Mouse (Mus musculus) splenic B cell, adult 2 months (primary cell): ENCODE results near the gene 1700030K09Rik.

Experiments
- DNase-seq: peaks from one replicate; pipeline ENCODE4 v3.0.0-alpha.2; 2011; ENCODE audit warnings: low read depth, low spot score
- H3K27me3 ChIP-seq: 2 replicates; pipeline ENCODE4 v1.6.1; 2012; ENCODE audit warnings: mild to moderate bottlenecking, low read length, moderate library complexity, mixed read lengths; ENCODE audit not compliant: control insufficient read depth, poor library complexity, insufficient read depth, severe bottlenecking
- H3K36me3 ChIP-seq: 2 replicates; pipeline ENCODE4 v1.6.1; 2012; ENCODE audit warnings: mild to moderate bottlenecking, low read length, moderate library complexity, mixed read lengths; ENCODE audit not compliant: control insufficient read depth, poor library complexity, insufficient read depth, severe bottlenecking

The 1700030K09Rik gene

DNA sequence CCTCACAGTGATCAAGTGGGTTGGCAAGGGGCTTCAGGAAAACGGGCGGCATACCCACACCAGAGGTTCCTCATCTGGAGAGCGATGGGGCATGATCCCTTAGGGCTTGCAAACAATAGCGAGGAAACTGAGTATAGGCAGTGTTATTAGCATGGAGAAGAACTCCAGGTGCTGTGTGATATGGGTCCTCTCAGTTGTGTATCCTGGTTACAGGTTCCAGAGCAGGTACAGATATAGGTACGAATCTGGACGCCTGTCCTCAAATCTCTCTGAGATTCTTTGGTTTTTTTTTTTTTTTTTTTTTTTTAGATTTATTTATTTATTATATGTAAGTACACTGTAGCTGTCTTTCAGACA, 292 bp downstream of the 1700030K09Rik start:
- no peaks in the 10 kb centered on the region for H3K27me3 ChIP-seq

DNA sequence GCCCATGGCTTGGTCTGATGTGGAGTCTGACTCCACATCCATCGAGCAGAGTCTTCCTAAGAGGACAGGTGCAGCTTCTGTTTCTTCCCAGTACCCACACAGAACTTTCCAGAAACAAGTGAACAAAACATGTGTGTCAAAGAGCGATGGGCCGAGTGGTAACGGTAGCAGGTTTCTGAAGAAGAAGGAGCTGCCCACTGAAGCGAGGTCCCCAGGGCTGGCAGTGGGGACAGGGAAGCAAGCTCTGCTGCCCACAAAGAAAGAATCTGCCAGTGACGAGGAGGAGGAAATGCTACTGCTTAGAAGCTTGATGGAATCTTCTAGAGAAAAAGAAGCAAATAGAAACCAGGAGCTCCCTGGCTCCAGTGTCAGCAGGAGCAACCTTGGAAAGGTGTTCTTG, 1.4 kb downstream of the 1700030K09Rik start:
- peak; percentile 90 for DNase-seq
- H3K27me3 ChIP-seq: no peaks in the 10 kb centered on the region

More for the DNA sequence above, 292 bp downstream of the 1700030K09Rik start:
- no peaks in the 10 kb centered on the region; the same call in 1 of the 2 replicates for H3K36me3 ChIP-seq
- DNase-seq: no peak

DNA sequence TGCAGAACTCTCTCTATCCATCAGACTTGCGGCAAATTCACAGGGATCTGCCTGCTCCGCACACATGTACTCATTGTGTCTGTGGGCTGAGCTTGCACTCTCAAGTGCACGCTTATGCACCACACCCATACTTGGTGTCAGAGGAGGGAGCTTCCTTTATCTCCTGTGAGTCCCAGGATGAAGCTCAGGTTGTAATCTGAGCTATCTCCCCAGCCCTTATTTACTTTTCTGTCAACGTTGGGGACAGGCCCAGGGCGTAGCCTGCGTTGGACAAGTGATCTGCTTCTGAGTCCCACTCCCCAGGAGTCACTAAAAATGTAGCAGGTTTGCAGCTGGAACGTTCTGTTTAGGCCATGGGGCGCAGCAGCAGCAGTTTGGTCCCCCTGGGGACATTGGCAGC, 7.8 kb downstream of the 1700030K09Rik start:
- Histone ChIP-seq H3K36me3 (peaks cover 17% of the 10 kb centered on the region; the same call in 1 of the 2 replicates), H3K27me3 (no peaks in the 10 kb centered on the region)
- no peak for DNase-seq

More for the DNA sequence above, 1.4 kb downstream of the 1700030K09Rik start:
- H3K36me3 ChIP-seq: peaks cover 1% of the 10 kb centered on the region; the same call in 1 of the 2 replicates

DNA sequence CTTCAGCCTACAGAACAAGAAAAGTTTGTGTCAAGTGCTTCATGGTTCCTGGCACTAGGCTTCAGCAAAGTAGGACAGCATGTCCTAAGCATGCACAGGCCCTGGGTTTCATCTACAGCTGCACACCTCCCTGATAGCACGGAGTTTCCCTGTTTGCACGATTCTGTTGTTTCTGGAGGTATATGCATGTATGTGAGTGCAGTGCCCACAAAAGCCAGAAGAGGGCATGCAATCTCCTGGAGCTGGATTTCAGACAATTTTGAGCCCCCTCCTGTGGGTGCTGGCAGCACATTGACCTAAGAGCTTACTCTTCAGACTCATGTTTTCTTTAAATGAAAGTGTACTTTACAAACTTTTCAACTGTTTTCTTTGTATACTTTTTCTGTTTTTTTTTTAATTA, 10.2 kb downstream of the 1700030K09Rik start:
- no peaks in the 10 kb centered on the region for H3K27me3 ChIP-seq
- peaks cover 19% of the 10 kb centered on the region; the same call in 1 of the 2 replicates for H3K36me3 ChIP-seq
- no peak for DNase-seq

DNA sequence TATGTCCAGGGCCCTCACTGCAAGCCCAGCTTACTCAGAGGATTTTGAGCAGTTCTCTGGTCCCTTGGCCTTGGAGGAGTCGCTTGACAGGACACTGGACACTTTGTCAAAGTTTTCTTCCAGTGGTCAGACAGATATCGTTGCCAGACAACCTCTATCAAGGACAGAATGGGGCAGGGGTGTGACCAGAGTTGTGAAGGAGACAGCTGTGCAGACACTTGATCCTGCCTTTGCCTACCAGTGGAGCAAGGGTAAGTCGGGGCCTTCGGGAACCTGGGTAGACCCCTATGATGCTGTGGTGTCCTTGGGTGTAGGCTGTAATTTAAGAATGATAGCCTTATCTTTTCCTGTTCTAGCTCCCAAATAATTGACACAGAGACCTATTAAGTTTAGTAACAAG, 11.6 kb downstream of the 1700030K09Rik start:
- H3K36me3 ChIP-seq: peaks cover 18% of the 10 kb centered on the region; the same call in 1 of the 2 replicates
- H3K27me3 ChIP-seq: no peaks in the 10 kb centered on the region
- DNase-seq: no peak

DNA sequence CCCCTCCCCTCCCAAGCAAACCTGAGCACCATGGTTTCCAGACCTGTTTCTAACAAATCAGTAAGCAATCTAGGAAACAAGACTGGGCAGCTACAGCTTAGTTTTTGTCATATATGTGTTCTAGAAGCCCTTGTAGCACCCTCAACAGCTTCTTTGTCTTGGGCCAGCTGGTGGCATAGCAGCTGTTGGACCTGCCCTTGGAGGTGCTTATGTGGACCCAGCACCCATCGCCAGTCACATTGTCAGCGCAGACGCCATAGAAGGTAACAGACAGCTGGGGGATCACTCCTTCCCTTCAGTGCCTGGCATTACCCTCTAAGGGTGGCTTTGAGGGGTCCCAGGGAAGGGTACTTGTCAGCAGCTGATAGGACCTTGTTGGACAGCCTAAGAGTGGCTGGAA, 14.1 kb downstream of the 1700030K09Rik start:
- peaks cover 19% of the 10 kb centered on the region for H3K36me3 ChIP-seq
- no peak for DNase-seq
- H3K27me3 ChIP-seq: no peaks in the 10 kb centered on the region

DNA sequence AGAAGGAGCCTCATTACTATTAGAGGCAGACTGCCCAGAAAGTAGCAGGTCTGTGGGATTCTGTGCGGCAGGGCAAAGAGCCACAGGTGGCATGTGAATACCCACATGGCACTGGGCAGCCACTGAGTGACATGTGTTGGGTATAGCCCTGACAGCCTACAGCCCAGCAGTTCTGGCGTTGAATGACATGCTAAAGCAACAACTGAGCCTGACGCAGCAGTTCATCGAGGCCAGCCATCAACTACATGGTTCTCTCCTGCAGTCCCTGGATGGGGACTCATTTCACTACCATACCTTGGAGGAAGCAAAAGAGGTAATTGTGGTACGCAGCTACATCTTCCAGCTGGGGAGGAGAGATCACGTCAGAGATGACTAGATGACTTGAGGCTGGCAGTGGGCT, 14.8 kb downstream of the 1700030K09Rik start:
- Histone ChIP-seq H3K27me3 (no peaks in the 10 kb centered on the region), H3K36me3 (peaks cover 21% of the 10 kb centered on the region)
- no peak for DNase-seq

DNA sequence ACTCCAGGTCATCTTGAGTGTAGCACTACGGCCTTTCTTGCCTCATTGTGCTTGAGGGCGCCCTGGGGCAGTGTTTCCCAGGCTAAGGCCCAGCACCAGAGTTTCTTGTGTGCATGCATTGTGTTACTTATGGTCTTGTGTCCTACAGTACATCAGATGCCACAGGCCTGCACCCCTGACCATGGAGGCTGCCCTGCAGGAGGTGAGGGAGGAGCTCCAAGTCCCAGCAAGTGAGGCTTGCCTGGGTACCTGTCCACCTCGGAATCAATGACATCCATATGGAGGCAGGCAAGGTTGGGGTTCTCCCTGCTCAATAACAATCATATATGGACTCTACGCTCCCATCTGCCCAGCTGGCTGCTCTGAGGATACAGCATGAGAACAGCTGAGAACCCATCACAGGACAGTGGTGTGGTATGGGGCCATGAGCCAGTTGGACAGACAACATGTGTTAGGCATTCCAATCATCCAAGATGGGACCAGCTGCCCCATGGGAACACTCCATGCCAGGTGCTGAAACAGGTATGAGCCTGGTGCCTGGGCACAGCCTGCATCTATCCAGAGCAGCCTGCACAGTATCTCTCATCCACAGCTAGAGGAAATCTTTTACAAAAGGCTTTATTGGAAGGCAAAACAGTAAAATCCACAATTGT, 16.3 kb downstream of the 1700030K09Rik start:
- Histone ChIP-seq H3K27me3 (no peaks in the 10 kb centered on the region), H3K36me3 (peaks cover 21% of the 10 kb centered on the region)
- no peak for DNase-seq

DNA sequence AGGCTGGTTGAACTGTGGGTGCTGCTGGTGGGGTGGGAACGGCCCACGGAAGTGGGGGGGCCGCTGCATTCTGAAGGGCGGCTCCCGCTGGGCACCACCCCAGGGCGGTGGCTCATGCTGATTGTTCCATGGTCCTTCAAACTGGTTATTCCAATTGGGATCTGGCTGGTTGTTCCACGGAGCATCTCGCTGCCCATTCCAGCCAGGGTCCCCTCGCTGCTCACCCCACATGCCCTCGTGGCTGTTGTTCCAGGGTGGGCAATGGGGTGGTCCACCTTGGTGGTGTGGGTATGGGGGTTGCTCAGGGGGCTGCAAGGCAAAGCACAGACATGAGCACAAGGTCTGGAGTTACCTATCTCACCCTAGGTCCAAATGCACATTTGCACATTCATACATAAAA, 20.5 kb downstream of the 1700030K09Rik start:
- Histone ChIP-seq H3K27me3 (no peaks in the 10 kb centered on the region), H3K36me3 (peaks cover 40% of the 10 kb centered on the region)
- DNase-seq: no peak

DNA sequence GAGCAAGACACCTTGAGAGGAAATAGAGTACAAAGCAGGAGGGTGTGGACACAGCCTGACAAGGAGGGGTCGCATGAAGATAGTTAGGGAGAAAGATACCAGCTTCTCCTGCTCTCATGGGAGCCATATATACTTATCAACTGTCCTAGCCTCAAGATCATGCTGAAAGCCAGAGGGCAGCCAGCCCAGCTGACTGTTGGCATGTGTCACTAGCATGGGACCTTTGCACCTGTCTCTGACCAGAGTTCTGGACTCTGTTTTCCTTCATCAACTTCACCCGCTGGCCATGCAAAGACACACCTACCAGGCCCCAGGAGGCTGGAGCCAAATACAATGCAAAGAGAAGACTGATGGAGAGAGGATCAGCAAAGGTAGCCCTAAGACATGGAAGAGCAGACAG, 25.6 kb downstream of the 1700030K09Rik start:
- no peak for DNase-seq
- H3K27me3 ChIP-seq: no peaks in the 10 kb centered on the region
- H3K36me3 ChIP-seq: peaks cover 40% of the 10 kb centered on the region

DNA sequence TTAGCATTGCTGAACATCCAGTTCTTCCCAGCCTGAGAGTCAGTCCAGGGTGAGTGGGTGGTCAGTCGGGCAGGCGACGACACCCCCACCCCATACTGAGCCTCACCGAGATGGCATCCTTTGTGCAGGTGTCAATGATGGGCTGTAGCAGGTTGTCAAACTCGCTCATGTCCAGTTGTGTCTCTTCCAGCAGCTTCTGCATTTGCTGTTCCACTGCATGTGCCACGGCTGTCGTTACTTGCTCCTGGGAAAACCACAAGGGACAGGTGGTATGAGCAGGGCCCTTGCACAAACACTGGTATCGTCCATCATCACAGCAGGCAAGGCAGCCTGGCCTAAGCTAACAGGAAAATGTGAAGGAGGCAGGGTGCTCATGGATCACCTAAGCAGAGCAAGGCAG, 26.3 kb downstream of the 1700030K09Rik start:
- H3K36me3 ChIP-seq: peaks cover 40% of the 10 kb centered on the region
- DNase-seq: no peak

DNA sequence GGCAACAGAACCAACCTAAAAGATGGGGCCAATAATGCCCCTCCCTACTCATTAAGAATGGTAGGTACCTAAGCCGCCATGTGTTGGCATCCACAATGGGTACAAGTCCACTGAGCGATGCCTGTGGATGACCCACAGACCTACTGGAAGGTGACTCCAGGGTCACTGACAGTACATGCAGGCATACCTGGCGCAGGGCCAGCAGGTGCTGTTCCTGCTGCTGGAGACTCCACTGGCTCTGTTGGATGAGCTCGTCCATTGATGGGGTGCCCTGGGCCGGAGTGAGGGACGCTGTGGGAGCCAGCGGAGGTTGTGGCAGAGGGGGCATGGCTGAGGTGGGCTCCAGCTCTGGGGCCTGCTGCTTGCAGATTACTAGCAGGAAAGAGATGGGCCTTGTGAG, 27.0 kb downstream of the 1700030K09Rik start:
- Histone ChIP-seq H3K27me3 (no peaks in the 10 kb centered on the region), H3K36me3 (peaks cover 35% of the 10 kb centered on the region)
- DNase-seq: no peak

More for the DNA sequence above, 26.3 kb downstream of the 1700030K09Rik start:
- H3K27me3 ChIP-seq: no peaks in the 10 kb centered on the region

DNA sequence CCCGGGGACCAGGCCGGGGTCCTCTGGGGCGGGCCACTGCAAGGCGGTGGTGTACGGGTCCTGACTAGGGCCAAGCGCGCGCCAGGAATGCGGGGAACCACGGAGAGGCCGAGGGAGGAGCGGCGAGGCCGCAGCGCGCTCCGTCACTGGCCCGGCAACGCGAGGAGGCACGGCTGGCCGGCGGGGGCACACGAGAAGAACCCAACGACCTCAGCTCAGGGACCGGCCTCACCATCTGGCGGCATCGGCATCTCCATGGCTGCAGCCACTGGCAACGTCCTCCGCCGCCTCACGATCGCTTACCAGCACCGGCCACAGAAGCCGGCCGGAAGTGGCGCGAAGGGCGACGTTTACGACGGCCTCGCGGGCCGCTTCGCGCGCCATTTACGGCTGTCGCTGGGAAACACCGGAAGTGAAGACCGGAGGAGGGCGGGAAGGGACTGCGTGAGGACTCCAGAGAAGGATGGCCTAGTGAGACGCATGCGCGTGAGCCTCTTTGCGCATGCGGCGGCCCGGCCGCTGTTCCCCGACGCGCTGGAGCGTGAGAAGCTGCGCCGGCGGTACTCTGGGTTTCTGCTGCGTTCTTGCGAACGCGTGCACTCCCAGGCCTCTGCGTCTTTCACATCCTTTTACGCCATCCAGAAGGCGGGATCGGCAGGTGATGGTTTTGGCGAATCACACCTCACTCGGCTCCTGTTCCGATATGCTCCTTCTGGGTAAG, 31.3 kb downstream of the 1700030K09Rik start, which contains the start of gene Cherp:
Cherp (minus strand) TSS at position 401 of the 721 bp plus-strand sequence.
- peak; percentile 99 for DNase-seq
- peaks cover 10% of the 10 kb centered on the region for H3K36me3 ChIP-seq
- H3K27me3 ChIP-seq: no peaks in the 10 kb centered on the region

DNA sequence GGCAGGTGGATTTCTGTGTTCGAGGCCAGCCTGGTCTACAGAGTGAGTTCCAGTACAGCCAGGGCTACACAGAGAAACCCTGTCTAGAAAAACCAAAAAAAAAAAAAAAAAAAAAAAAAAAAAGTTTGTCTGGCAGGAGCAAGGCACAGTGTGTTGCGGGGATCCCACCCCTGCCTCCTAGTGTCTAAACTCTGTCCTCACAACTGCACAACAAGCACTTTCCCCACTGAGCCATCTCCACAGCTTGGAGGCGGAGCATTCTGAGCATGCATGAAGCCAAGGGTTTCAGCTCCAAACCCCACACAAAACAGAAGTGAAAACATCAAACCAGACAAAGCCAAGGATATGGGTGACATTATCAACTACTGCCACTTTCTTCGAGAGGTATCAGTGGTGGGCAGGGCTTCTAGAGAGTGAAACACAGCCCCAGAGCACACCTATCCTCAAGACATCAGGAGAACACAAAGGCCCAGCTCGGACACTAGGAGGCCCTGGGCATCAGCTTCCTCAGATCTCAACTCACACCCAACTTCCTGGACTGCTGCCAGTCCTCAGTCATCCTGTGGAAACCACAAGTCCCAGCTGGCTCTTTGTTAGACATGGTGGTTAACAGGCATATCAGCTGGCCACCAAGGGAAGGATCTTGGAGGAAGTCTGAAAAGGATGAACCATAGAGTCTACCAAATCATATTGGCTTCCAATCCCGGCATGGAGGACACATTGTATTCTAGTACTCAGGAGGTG, 41.9 kb downstream of the 1700030K09Rik start:
- no peaks in the 10 kb centered on the region for H3K27me3 ChIP-seq
- DNase-seq: peak; percentile 42
- peaks cover 4% of the 10 kb centered on the region for H3K36me3 ChIP-seq

DNA sequence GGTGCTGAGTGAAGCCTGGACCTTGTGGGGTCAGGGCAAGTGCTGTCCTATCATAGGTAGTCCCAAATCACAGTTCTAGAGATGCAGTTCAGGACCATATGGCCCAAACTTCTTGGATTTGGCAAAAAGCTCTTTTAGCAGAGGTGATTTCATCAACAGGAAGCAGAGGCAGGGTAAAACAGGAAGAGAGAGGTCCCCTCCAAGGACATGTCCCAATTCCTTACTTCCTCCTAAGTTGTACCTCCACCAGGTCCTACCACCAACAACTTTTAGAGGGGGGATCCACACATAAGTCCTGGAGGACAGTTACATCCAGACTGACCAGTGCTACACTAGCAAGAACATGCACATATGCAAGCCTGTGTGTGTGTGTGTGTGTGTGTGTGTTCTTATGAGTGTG, 43.3 kb downstream of the 1700030K09Rik start:
- DNase-seq: no peak
- Histone ChIP-seq H3K27me3 (no peaks in the 10 kb centered on the region), H3K36me3 (peaks cover 4% of the 10 kb centered on the region)
